Mouse (Mus musculus): ENCODE measurements around the gene Ppp1r27.

Ppp1r27 gene

DNA sequence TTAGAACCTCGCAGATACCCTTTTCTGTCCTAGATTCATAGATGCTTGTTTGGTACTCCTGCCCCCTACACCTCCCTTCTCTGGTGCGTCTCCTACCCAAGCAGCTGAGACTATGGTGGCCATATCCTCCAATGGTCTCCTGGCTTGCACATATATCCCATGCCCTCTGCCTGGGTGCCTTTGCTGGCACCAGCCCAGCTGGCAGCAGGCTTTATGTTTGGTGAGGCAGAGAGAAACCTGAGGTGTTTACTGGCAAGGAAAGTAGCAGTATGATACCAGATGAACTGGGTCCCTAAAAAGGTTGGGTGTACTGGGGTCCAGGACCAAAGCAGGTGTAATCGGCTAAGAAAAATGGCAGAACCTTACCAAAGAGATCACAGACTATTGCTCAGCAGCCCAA lies 5.0 kb downstream of the Ppp1r27 start:
- in situ Hi-C loops (cut with MboI, MseI): no loop called here

DNA sequence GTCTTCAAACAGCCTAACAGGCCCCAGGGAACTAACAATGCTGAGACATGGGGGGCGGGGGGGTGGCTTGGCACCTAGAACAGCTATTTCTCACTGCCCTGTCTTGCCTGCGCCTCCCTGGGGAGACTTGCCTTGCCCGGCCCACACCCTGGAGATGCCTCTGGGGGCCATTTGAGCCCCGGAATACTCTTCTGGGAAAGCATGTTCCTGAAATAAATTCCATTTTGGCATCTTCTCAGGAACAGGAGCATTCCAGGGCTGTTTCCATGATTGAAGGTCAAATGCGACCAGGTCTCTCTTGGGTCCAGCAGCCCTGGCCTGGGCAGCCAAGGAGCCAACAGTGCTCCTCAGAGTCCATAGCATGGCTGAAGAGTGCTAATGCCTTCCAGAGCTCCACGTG lies 8.6 kb downstream of the Ppp1r27 start:
- in situ Hi-C loops (cut with MboI, MseI): no loop called here

DNA sequence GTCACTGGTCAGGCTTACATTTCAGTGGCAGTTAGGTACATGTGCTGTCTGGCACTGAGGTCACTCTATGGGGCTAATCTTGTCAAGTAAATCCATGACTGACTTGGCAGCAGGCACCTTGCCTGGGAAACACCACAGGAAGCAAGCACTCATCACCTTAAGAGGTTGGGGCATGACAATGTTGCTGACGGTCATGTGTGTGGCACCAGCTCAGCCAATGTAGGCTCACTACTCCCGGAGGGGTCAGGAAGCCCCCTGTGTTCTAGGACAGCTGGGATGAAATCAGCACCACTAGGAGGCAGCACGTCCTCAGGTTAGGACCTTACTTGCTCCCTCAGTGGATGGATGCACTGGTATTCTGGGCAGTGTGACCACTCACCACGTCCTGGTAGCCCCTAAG lies 9.0 kb downstream of the Ppp1r27 start:
- in situ Hi-C loops (cut with MboI, MseI): no loop called here

DNA sequence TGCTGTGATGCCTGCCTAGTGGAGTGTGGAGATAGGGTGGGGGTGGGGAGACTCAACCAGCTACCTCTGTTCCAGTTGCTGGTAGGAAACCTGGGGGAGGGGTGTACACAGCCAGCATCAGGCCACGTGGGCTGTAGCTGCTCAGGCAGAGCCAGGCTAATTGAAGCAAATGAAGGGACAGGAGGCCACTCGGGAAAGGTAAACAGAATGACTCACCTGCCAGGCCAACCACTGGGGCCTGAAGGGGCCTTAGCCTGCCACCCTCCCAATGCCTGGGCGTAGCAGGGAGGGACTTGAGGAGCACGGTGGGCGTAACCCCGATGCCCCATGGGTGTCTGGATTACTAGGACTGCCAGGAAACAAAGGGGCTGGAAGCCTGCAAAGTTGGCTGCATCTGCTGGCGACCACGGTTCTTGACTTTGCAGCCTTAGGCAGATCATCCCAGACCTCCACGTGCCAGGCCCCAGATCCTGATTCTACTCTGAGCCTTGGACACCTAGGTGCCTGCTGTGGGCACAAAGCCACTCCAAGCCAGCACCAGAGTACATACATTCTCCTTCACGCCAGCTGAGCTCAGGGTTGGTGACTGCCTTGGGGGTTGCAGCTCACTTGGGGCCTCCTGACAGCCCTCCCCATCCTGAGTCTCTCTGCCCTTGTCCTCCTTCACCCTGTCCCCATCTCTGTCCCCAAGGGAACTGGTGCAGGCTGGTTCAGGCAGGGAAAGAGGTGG lies 11.5 kb downstream of the Ppp1r27 start:
- in situ Hi-C loops (cut with MboI, MseI): no loop called here

DNA sequence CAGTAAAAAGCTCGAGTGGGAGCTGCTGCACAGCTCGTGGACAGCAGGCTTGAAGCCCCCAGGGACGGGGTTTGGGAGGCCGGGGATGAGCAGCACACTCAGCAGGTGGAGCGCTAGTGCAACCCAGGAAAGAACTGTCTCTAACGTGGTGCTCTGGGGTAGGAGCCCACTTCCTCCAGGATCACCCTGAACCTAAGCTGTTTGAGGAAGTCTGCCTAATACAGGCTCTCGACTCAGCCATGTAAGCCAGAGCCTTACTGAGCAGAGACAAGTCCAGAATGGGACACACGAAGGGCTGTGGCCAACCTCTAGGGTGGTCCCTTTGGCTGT lies 12.0 kb downstream of the Ppp1r27 start:
- in situ Hi-C loops (cut with MboI, MseI): no loop called here

DNA sequence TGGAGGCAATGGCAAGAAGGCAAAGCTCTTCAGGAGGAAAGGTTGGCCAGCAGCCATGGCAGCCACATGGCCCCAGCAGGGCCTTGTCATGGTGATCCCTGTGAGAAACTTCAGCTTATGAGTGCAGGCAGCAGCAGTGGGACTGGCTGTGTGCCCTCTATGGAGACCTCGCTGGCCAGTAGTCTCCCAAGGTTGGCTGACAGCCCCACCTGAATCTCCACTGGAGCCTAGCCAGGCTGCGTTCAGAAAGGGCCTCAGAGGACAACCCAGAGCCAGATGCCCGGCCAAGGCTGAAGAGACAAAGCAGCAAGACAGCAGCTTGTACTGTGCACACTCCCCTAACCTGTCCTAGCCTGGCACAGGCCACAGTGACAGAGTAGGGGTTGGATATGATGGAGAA lies 12.4 kb downstream of the Ppp1r27 start:
- in situ Hi-C loops (cut with MboI, MseI): no loop called here

DNA sequence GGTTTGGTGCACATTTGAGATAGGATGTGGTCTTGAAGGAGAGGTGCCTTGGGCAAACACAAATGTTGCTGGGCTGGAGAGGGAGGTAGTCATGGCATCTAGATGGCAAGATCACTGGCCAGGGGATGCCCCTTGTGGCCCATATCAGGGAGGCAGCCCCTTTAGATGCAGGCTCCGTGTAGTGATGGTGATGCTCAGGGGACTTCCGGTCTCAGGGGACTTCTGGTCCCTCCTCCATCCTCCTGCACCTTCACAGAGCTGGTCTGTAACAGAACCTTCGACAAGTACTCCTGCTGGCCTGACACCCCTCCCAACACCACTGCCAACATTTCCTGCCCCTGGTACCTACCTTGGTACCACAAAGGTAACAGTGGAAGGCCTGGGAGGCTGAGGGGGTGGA lies 15.1 kb downstream of the Ppp1r27 start:
- in situ Hi-C loops (cut with MboI, MseI): no loop called here

DNA sequence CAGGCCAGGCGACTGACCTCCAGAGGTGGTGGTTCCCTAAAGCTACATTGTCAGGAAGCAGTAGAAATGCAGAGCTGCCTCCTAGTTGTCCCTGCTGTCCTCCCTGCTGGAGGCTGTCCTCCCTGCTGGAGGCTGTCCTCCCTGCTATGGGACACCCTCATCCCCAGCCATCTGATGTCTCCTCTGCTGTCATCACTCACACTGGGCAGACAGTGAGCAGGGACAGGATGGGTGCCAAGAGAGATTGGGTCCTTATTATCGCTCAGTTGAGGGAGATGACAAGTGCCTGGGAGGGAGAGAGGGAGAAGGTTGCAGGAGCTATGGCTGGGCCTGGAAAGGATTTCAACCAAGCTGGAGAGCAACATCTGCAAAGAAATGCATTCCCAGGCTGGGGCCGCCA lies 15.8 kb downstream of the Ppp1r27 start:
- in situ Hi-C loops (cut with MboI, MseI): no loop called here

DNA sequence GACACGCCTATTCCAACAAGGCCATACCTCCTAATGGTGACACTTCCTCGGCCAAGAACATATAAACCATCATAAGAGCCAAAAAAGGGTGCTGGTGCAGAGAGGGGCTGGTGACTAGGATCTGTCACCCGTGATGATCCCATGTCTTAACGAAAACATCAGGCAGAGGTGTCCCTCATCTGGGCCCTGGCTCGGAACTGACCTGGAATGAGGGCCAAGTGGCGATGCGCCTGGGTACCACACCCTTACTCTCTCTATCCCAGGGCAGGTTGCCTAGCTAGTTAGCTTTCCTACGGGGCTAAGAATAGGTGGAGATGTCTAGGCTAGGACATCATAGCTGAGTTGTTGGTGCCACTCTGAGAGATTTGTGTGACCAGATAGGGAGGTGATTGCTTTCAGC lies 16.8 kb downstream of the Ppp1r27 start:
- in situ Hi-C loops (cut with MboI, MseI): no loop called here

DNA sequence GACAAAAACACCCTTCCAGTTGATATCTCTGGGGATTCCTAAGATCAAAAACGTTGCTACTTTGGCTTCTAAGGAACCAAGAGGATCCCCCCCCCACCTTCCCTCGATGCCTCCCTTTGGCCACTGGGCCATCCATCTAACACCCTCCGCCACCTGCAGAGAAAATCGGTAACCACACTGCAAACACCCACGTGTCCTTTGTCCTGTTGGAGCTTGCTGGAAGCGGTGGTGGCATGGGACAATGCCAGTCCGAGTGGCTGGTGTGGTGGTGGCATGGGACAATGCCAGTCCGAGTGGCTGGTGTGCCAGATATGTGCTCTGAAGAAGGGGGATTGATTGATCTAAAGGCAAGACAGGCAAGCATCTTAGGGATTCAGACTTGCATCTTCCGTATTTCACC lies 19.3 kb downstream of the Ppp1r27 start:
- in situ Hi-C loops (cut with MboI, MseI): no loop called here

DNA sequence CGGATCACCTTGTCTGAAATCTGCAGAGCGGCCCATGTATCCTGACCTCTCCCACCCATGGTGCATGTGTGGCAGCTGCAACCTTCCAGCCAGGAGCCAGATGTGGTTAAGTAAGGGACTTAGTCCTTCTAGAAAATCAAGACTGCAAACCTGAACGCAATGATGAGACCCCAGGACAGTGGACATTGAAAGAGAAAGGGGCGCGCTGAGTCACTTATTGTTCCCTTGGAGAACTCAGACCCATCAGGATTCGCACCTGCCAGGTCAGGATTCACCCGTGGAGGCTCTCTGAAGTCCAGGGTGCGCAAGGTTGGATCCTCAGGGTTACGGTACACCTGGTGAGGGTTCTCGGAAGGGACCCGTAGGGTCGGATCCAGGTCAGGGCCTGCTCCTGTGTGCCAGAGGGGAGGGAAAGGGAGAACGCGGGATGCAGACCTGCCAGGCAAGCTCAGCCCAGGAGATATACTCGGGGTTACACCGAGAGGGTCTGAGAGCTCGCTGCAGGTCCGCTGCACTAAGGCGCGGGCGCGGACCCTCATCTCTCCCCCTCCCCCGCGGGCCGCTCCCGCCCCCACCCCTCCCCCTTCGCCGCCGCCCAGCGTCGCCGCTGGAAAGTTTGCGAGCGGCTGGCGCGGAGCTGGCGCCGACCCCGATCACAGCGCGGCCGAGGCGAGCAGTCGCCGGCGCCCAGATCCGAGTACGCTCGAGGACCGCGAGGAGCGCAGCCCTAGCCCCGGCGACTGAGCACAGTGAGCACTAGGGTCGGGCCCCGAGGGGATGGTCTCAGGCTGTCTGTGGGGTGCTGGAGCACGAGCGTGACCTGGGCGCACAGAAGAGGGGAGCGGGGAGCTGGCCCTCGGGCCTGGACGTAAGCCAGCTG lies 20.6 kb downstream of the Ppp1r27 start, which contains the start of gene Gcgr:
TSS of gene Gcgr (plus strand) at position 615 of the 880 bp plus-strand sequence.
- in situ Hi-C loops (cut with MboI, MseI): no loop called here

DNA sequence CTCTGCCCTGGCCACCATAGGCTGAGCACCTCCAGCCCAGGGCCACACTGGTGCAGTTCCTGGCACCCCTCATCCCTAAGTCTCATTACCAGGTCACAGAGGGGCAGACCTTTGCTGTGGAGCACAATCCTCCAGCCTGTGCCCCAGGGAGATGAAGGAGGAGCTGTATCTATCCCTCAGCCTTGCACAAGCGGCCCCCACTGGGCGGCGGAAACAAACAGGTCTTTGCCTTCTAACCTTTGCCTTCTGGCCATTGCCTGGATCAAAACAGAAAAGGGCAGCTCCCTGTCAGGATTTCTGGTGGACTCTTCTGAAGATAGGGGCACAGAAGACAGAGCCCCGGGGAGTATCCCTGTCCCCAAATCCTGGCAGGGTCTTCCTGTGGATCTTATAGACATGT lies 22.0 kb downstream of the Ppp1r27 start:
- in situ Hi-C loops (cut with MboI, MseI): no loop called here

DNA sequence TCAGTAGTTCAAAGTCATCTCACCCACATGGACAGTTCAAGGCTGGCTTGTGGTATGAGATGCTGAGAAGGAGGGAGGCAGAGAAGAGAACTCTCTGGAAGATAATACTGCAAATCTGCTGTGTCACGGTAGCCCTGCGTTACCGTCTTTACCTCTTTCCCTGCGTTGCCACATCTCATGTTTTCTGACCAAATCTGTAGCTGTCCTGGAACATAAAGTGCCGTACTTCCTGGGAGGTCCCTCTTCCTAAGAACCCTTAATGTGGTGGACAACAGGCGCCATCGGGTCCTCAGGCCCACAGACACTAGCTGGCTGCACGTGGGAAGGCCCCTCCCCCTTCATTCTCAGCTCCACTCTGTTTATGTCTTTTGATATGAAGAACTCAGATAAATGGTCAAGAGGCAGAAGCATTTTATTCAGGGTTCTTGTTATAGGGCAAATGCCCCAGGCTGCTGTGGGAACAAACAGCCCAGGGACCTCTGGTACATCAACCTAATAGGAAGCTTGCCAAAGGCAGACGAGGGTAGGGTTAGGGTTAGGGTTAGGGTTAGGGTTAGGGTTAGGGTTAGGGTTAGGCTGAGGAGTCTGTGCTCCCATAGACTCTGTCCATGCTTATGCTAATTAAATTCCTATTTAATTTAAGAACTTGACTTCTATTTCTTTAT lies 23.1 kb downstream of the Ppp1r27 start:
- in situ Hi-C loops (cut with MboI, MseI): no loop called here

DNA sequence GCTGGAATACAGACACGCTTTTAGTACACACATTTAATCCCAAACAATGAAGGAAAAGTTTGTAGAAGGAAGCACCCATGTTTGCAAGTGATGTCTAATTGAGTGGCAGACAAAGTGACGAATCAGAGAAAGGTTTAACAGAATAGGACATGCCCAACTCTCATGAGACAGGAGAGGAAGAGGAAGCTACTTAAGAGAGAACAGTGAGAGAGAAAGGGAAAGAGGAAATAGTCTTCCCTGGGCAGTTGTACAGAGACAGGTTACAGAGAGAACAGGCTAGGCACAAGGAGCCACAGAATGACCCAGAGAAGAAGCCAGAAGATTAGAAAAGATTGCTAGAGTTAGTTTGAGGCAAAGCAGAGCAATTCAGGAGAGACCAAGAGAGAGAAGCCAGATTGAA lies 25.0 kb downstream of the Ppp1r27 start:
- in situ Hi-C loops (cut with MboI, MseI): no loop called here

DNA sequence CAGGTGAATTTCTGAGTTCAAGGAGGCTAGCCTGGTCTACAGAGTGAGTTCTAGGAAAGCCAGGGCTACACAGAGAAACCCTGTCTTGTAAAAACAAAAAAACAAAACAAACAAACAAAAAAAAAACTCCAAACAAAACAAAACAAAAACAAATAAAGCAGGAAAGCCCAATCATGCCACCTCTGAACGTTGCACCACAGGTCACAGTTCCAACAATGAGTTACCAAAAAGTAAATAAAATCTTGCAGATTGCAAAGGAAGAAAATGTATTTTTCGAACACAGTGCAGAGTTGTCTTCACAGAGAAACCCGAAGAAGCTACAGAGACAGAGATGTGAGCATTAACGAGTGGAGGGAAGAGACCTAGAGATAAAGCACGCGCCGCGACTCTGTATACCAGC lies 28.4 kb downstream of the Ppp1r27 start:
- in situ Hi-C loops (cut with MboI, MseI): no loop called here

DNA sequence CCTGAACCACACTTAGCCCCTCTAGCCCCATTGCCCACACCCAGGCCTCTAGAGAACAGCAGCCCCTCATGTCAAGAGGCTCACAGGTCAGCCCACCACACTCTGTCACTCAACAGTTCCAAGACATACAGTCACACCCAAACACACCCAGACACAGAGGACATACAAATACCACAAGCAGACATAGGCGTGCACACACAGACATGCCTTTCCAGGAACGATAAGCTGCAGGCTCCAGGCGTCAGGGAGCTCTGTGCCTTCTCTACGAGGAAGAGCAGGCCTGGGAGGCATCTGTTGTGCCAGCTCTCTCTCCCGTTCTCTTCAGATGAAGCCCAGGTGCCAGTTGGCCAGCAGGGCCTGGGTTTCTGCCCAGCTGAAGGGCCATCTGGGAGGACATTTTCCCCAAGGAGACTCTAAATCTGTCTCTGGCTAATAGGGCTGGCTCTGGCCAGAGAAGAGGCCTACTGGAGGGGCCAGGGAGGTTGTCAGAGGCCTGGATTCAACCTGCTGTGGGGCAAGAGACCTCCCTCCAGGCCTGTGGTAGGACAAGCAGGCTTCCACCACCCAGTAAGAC lies 29.9 kb downstream of the Ppp1r27 start:
- in situ Hi-C loops (cut with MboI, MseI): no loop called here

DNA sequence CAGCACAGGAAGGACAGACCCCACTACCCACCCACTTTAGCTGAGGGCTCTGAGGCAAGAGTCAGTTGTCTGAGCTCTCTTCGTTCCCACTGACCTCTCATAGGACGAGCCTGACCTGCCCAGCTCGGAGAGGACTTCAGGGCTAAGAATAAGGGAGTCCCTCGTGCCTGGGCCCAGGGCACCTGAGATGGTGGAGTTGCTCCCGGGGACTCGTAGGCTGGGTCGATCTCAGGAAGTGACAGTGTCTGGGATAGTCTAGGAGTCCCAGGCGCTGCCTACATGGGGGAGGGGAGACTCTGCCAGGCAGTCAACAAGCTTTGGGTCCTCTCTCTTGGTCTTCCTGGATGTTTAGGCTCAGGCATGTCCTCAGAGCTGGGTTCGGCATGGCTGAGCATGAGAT lies 30.4 kb downstream of the Ppp1r27 start:
- in situ Hi-C loops (cut with MboI, MseI): no loop called here

DNA sequence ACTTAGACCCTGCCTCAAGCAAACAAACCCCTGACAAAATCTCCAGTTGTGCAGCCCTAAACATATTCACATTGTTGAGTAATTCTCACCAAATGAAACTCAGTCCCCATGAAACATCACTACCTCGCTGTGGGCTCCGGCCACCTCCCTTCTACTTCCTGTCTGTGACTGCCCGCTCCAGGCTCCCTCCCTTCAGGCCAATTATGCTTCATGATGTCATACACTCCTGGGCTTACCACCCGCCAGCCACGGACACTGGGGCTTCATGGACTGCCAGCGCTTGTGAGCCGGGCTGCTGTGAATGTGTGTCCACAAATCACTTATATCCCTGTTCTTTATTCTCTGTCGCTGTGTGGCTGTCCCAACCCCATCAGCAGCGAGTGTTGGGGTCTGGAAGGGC lies 31.2 kb downstream of the Ppp1r27 start:
- in situ Hi-C loops (cut with MboI, MseI): no loop called here

DNA sequence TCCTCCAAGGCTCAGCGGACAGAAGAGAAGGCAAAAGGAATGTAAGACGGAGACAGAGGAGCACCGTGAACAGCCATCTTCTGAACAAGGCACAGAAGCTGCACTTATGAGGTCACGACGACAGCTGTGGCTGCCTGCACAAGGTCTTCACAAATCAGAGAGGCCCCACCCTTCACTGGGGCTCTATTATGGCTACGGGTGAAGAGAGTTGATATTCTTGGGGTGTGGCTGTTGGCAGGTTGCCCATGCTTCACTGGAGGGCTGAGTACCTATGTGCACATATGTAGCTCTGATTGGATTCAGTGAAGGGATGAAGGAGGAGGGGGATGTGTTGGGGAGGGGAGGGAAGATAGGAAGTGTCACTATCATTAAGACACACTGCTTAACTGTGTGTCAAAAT lies 32.4 kb downstream of the Ppp1r27 start:
- in situ Hi-C loops (cut with MboI, MseI): no loop called here

DNA sequence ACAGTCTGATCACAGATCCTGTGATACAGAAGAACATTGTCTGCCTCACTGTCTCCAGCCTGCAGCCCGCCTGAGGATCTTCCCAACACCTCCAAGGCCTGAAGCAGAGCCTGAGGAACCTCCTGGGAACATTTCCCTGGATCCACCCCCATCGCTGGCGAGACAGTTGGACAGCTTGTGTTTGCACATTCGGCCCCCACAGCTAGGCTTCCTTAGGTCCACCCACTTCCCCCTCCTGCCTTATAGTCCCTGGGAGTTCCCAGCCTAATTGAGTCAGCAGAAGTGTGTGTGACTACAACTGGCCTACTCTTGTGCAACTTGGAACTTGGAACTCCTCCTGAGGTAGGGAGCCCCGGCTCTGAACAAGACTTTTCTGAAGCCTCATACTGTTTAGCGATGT lies 32.9 kb downstream of the Ppp1r27 start:
- in situ Hi-C loops (cut with MboI, MseI): no loop called here

DNA sequence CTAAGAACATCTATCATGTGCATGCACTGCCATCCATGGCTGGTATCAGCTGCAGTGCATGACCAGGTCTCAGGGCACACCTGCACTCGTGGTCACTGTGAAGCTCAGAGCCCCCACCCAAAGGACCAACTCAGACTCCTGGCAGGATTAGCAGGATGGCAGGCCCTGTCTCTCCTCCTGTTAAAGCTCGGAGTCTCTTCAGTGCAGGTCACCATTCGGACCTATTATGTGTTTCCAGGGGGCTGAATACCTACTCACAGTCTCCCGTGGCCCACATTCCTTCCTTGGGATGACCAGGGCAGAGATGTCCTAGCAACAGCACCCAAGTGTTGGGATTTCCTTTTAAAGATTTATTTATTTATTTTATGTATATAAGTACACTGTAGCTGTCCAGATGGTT lies 33.8 kb downstream of the Ppp1r27 start:
- in situ Hi-C loops (cut with MboI, MseI): no loop called here

DNA sequence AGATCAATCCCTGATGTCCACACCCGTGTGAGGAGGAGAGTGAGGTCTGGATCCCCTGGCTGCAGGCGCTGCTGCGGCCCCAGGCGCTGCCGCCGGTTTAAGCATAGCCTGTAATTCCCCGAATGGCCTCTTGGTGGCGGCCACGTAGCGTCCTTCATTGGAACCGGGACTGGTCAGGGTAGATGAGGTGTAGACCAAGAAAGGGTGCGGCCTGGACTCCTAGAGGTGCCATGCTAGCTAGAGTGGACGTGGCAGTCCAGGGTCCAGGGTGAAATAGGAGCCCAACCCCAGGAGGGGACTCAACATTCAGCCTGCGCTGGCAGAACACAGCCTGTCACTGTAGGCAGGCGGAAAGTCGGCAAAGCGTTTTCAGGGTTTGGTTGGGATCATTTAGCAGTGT lies 35.3 kb downstream of the Ppp1r27 start:
- in situ Hi-C loops (cut with MboI, MseI): no loop called here
